Mouse (Mus musculus) embryonic facial prominence, embryonic 12.5 days (tissue): Measurements from ENCODE around the gene Prg4. TPM values are rescaled to one million over a fixed set of nuclear protein-coding genes. Genes with fewer than 3 reads are reported as not detected.

Experiments
- ATAC-seq: fragments of 200-750 bp; cut with Nextera tagmentation; 2 replicates; pipeline ENCODE4 v1.8.0; 2017; ENCODE audit not compliant: insufficient number of reproducible peaks, insufficient read depth, low FRiP score, low TSS enrichment
- H3K27ac ChIP-seq: fragments of 300-500 bp; sonication (generic); 2 replicates; pipeline ENCODE4 v1.5.1; 2016; ENCODE audit warnings: mild to moderate bottlenecking
- H3K27me3 ChIP-seq: fragments of 300-500 bp; sonication (generic); 2 replicates; pipeline ENCODE4 v1.6.1; 2016; ENCODE audit warnings: mild to moderate bottlenecking, moderate library complexity
- H3K36me3 ChIP-seq: fragments of 300-500 bp; sonication (generic); 2 replicates; pipeline ENCODE4 v1.6.1; 2016; ENCODE audit warnings: mild to moderate bottlenecking
- H3K4me1 ChIP-seq: fragments of 300-500 bp; sonication (generic); 2 replicates; pipeline ENCODE4 v1.6.1; 2016
- H3K4me2 ChIP-seq: fragments of 300-500 bp; sonication (generic); replicated peaks from 2 replicates; pipeline ENCODE4 v1.6.1; 2016; ENCODE audit warnings: mild to moderate bottlenecking, moderate library complexity
- H3K4me3 ChIP-seq: fragments of 300-500 bp; sonication (generic); 2 replicates; pipeline ENCODE4 v1.5.1; 2016; ENCODE audit warnings: mild to moderate bottlenecking
- H3K9ac ChIP-seq: fragments of 300-500 bp; sonication (generic); 2 replicates; pipeline ENCODE4 v1.6.1; 2016; ENCODE audit warnings: mild to moderate bottlenecking, moderate library complexity
- H3K9me3 ChIP-seq: fragments of 300-500 bp; sonication (generic); 2 replicates; pipeline ENCODE4 v1.6.1; 2016; ENCODE audit warnings: mild to moderate bottlenecking, moderate library complexity
- WGBS: fragments of 180-500 bp; shearing (Covaris S2); methylation state at CpG from one replicate; pipeline ENCODE4 v1.1.7; 2016; 5-methylcytosine and 5-hydroxymethylcytosine counted together
- polyA plus RNA-seq: library from polyadenylated mRNA; unstranded; fragments of >200 nt; fragmentation: Nextera tagmentation; extraction: Ambion mirVana; gene quantifications from 2 replicates; pipeline ENCODE4 v1.2.1, GENCODE M21; 2016

The Prg4 gene
- 0.32 and 1.4 TPM in 2 replicates for polyA plus RNA-seq

DNA sequence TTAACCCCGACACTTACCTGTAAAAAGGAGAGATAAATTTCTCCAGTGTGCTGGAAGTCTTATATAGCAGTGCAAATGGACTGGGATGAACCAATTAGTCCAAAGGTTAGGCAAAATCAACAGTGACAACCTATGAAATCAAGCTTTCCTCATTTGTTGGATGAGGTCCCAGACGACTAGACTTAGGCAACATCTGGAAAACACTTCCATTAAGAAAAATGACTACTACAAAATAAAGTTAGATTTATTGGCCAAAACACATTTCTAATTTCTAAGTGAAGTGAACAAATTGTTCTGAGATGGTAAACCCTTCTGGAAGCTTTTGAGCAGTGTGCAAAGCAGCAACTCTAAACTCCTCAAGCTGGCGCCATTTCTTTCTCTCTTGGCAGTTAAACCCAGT lies at the start of gene Prg4:
TSS of gene Prg4 (minus strand) at position 34 of the 400 bp plus-strand sequence.
- no peak for ATAC-seq
- H3K4me3 ChIP-seq = no peak within 1 kb of the TSS
- 75% methylated on average over 3 of the region's 3 CpGs for WGBS
- no peak within 1 kb of the TSS for H3K9ac ChIP-seq
- no peaks in the 10 kb centered on the region for H3K9me3 ChIP-seq
- no peak within 1 kb of the TSS for H3K27ac ChIP-seq
- H3K27me3 ChIP-seq = no peaks in the 10 kb centered on the region
- no peaks in the 10 kb centered on the region for H3K4me1 ChIP-seq
- no peaks in the 10 kb centered on the region for H3K36me3 ChIP-seq
- no peak within 1 kb of the TSS for H3K4me2 ChIP-seq

DNA sequence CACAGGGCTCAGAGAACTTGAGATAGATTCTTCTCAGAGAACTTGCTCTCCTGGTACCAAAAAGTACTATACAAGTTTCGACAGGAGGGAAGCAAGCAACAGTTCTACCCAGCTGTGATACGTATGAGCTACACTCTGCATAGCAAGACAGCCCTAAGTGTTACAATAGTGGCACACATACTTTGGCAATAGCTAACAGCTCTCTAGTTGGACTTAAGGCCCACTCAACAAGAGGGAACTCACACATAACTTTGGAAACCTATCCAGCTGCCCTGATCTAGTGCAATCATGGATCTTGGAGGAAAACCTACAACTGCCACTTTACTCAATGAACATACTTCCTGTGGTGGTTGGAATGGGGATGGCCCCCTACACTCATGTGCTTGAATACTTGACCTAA lies 47.1 kb upstream of the Prg4 start:
- no peaks in the 10 kb centered on the region for H3K36me3 ChIP-seq
- H3K9me3 ChIP-seq = no peaks in the 10 kb centered on the region
- no peak for ATAC-seq
- no peaks in the 10 kb centered on the region for H3K4me1 ChIP-seq
- no peak overlapping the region for H3K9ac ChIP-seq
- H3K27ac ChIP-seq = no peak overlapping the region
- no peak overlapping the region for H3K4me3 ChIP-seq
- no peaks in the 10 kb centered on the region for H3K27me3 ChIP-seq
- no peak overlapping the region for H3K4me2 ChIP-seq
- 94% methylated on average over 2 of the region's 2 CpGs for WGBS

DNA sequence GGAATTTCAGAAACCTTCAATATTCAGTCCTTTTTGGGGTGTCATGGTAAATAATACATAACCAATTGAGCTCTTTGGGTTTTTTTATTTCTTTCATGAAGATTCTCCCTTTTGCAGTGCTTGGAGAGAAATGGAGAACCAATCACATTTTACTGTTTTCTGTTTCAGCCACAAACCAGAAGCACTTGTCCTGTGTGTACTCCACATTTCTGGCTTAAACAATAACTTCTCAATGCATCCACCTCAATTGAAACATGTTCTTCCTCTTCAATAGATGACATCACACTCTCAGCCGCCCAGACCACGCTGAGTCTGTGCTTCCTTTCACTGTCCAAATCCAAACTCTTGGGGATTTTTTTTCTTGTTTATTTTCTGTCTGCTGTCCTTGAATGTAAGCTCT lies 39.8 kb upstream of the Prg4 start:
- H3K9ac ChIP-seq = no peak overlapping the region
- no peak for ATAC-seq

DNA sequence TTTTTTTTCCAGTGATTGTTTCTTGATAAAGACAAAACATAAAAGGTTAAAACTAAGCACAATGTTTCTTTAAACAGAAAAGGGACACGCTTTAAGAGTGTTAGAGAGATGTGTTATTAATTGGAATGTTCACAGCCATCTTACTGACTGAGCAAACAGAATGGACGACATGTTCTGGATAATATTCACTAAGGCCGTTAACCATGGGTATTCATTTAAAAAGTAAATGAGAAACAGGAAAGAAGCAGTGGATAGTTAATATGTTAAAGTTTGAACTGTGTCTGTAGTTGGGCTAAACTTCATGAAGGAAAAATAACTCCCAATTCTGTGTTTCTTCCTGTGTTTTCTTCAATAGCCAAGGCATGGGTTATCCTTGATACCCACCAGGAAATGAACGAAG lies 37.4 kb upstream of the Prg4 start:
- Histone ChIP-seq H3K9ac (no peak overlapping the region), H3K4me3 (no peak overlapping the region), H3K4me2 (no peak overlapping the region), H3K9me3 (no peaks in the 10 kb centered on the region), H3K27ac (no peak overlapping the region), H3K4me1 (no peaks in the 10 kb centered on the region), H3K36me3 (no peaks in the 10 kb centered on the region), H3K27me3 (no peaks in the 10 kb centered on the region)
- WGBS = 77% methylated on average over 4 of the region's 4 CpGs
- no peak for ATAC-seq

More for the DNA sequence above, 39.8 kb upstream of the Prg4 start:
- Histone ChIP-seq H3K9me3 (no peaks in the 10 kb centered on the region), H3K4me3 (no peak overlapping the region), H3K4me2 (no peak overlapping the region), H3K36me3 (no peaks in the 10 kb centered on the region), H3K4me1 (no peaks in the 10 kb centered on the region), H3K27ac (no peak overlapping the region), H3K27me3 (no peaks in the 10 kb centered on the region)
- WGBS = 56% methylated on average over 2 of the region's 2 CpGs

DNA sequence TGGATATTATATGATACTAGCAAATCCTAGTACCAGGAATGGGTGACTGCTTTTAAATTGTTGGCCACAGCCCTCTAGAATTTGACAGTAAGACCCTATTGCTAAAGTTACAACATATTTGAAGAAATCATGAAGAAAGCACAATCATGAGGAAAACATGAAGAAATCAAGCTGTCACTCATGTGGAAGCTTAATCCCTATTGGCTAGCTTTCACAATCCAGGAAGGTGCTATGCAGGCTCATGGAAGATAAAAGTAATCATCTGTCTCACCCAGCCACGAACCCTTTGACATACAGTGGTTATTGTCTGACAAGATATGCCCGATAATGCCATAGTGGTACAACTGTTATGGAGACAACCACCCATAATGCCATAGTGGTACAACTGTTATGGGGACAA lies 32.2 kb upstream of the Prg4 start:
- H3K4me1 ChIP-seq = no peaks in the 10 kb centered on the region
- H3K9ac ChIP-seq = no peak overlapping the region
- H3K27me3 ChIP-seq = no peaks in the 10 kb centered on the region
- H3K4me2 ChIP-seq = no peak overlapping the region
- no peaks in the 10 kb centered on the region for H3K36me3 ChIP-seq
- no peak for ATAC-seq
- H3K27ac ChIP-seq = no peak overlapping the region
- 87% methylated on average over 2 of the region's 2 CpGs for WGBS
- H3K9me3 ChIP-seq = no peaks in the 10 kb centered on the region
- no peak overlapping the region for H3K4me3 ChIP-seq

DNA sequence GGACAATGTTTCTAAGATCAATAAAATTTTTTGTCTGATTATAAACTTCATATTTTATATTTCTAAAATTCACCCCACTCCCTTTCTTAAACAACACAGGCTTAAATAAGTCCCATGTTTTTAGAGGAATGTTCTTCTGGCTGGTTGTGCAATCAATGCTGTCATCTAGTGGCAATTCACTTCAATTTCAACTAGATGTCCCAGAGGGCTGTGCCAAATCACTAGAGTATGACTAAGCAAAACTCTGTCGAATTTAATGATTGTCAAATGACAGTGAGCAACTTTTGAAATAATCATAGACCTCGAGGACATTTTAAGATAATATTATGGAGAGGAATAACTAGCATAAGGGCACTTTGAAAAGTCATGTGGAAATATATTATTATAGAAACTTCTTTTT lies 31.7 kb upstream of the Prg4 start:
- 60% methylated on average over 2 of the region's 2 CpGs for WGBS
- ATAC-seq = no peak
- H3K36me3 ChIP-seq = no peaks in the 10 kb centered on the region
- no peak overlapping the region for H3K27ac ChIP-seq
- no peaks in the 10 kb centered on the region for H3K27me3 ChIP-seq
- H3K9me3 ChIP-seq = no peaks in the 10 kb centered on the region
- no peak overlapping the region for H3K9ac ChIP-seq
- no peak overlapping the region for H3K4me3 ChIP-seq
- H3K4me1 ChIP-seq = no peaks in the 10 kb centered on the region
- no peak overlapping the region for H3K4me2 ChIP-seq

DNA sequence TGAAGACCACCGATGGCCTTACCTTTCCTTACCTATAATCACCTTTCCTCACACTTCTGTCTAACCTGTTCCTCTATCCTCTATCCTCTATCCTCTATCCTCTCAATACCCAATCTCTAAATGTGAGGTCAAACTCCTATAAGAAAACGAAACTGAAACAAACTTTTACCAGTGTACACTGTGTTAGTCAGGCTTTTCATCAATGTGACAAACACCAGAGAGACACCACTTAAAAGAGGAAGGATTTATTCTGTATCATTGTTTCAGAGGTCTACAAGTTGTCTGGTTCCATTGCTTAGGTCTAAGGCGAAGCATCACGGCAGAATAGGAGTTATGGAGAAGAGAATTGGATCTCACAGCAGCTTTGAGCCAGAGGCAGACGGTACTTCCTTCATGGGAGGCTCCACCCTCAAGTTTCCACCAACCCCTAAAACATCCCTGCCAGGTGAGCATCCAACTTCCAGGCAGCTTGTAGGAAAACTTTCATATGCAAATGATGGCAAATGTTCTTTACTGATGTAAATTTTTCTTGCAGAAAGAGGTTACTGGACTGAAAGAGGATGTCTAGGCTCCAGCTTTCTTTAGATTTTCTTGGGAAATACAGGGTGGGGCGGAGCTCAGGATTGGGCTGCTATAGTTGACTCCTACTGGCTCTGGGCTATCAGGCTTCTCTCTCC lies 30.8 kb upstream of the Prg4 start:
- H3K4me3 ChIP-seq = no peak overlapping the region
- no peak overlapping the region for H3K27ac ChIP-seq
- H3K4me2 ChIP-seq = no peak overlapping the region
- no peaks in the 10 kb centered on the region for H3K9me3 ChIP-seq
- WGBS = 79% methylated on average over 6 of the region's 6 CpGs
- no peaks in the 10 kb centered on the region for H3K36me3 ChIP-seq
- no peaks in the 10 kb centered on the region for H3K4me1 ChIP-seq
- no peak for ATAC-seq
- no peaks in the 10 kb centered on the region for H3K27me3 ChIP-seq
- no peak overlapping the region for H3K9ac ChIP-seq

DNA sequence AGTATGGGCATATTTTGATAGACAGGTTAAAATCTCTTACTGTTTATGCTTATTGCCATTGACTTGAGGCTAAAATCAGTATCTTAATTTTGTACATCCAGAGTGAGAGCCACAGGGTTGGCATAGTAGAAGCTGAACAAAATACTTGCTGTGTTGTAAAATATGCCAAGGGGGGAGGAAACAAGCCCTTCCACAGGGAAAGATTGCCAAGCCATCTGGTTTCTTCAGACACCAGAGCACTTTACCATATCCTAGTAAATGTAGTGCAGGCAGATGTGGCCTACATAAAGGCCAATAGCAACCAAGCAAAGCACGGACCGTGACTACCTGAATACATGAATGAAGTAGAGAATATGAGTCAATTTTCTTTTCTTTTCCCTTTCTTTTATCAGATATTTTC lies 23.2 kb upstream of the Prg4 start:
- Histone ChIP-seq H3K4me3 (no peak overlapping the region), H3K27ac (no peak overlapping the region), H3K9me3 (no peaks in the 10 kb centered on the region), H3K4me2 (no peak overlapping the region), H3K36me3 (no peaks in the 10 kb centered on the region), H3K4me1 (no peaks in the 10 kb centered on the region), H3K27me3 (no peaks in the 10 kb centered on the region), H3K9ac (no peak overlapping the region)
- no peak for ATAC-seq
- 90% methylated on average over 2 of the region's 2 CpGs for WGBS

DNA sequence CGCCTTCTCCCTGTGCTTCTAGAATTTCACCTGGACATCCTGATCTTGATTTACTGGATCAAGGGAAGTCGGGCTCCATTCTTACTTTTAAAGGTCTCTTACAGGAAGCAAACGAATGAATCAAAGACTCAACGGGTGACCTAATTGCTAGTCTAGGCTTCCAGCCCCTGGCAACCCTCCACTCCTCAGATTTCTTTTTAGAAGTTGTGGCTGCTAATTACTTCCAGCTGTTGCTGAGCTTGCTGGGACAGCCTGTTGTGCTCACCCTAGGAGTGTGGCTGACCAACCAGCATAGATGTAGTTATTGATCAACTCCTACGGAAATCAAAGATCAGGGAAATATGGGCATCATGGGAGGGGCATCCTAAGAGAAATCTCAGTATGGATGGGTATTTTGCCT lies 14.7 kb upstream of the Prg4 start:
- WGBS = 23% methylated on average over 5 of the region's 5 CpGs

DNA sequence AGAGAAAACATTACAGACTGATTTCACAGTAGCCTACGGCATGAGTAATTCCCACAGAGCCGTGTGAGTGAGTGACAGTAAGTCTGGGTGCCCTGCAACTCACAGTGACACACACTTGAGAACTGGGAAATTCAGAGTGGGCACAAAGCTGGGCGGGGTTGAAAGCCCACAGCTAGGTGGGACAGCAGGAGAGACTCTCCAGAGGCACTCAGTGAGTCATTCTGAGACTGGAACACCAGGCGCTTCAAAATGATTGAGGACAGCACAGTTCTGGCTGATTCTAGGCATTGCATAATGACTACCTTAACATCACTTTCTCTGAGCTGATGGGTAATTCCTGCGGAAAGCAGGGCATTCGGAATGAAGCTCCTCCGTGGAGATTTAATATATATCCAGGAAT lies 6.6 kb upstream of the Prg4 start:
- Histone ChIP-seq H3K4me2 (no peak overlapping the region), H3K27ac (no peak overlapping the region), H3K4me3 (no peak overlapping the region), H3K9me3 (no peaks in the 10 kb centered on the region), H3K36me3 (no peaks in the 10 kb centered on the region), H3K27me3 (no peaks in the 10 kb centered on the region), H3K4me1 (no peaks in the 10 kb centered on the region), H3K9ac (no peak overlapping the region)
- WGBS = 78% methylated on average over 7 of the region's 7 CpGs
- no peak for ATAC-seq

More for the DNA sequence above, 14.7 kb upstream of the Prg4 start:
- Histone ChIP-seq H3K4me2 (no peak overlapping the region), H3K36me3 (no peaks in the 10 kb centered on the region), H3K27ac (0 out of 2 replicates have a peak overlapping the region, but pooled peaks have one; percentile 30), H3K4me1 (peaks cover 7% of the 10 kb centered on the region), H3K27me3 (no peaks in the 10 kb centered on the region), H3K9ac (no peak overlapping the region), H3K4me3 (no peak overlapping the region), H3K9me3 (no peaks in the 10 kb centered on the region)
- ATAC-seq = 0 out of 2 replicates have a peak, but pooled peaks have one; percentile 47

DNA sequence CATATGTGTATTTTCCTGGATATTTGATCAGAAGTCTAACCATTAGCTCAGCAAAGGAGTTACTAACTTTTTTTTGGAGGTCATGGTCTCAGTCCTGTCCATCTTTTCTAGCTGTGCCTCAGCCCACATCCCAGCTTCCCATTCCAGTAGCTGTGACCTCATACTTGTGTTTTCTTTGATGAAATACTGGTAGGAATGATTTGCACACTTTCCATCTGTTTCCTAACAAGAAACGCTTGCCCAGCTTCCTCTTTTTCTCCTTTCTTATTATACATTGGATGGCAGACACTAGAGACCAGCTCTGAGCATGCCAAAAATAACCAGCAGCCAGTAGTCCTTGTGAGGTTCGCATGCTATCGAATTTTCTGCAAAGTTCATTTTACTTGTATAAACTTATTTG lies 4.0 kb upstream of the Prg4 start:
- Histone ChIP-seq H3K27me3 (no peaks in the 10 kb centered on the region), H3K27ac (no peak overlapping the region), H3K4me1 (no peaks in the 10 kb centered on the region), H3K4me2 (no peak overlapping the region), H3K36me3 (no peaks in the 10 kb centered on the region), H3K4me3 (no peak overlapping the region), H3K9me3 (no peaks in the 10 kb centered on the region), H3K9ac (no peak overlapping the region)
- ATAC-seq = no peak
- 77% methylated on average over 3 of the region's 3 CpGs for WGBS

DNA sequence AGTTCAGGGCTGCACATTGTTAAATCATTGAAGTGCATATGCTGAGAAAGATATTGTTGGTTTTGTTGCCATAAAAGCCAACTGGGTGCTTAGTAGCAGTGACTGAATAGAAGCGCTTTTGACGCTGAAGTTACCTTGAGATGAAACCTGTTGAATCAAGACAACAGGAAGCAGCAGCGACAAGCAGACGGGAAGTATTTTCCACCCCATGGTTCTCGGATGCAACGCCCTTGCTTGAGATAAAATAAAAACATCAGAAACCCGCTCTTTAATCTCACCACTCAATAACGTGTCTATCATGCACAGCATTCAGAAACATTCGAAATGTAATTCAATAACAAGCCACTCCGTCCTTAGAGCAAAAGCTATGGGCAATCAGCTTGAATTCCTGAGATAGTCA lies 601 bp downstream of the Prg4 start:
- no peak overlapping the region for H3K9ac ChIP-seq
- no peak overlapping the region for H3K4me2 ChIP-seq
- no peaks in the 10 kb centered on the region for H3K4me1 ChIP-seq
- 80% methylated on average over 10 of the region's 10 CpGs for WGBS
- H3K4me3 ChIP-seq = no peak overlapping the region
- no peaks in the 10 kb centered on the region for H3K36me3 ChIP-seq
- no peak for ATAC-seq
- no peak overlapping the region for H3K27ac ChIP-seq
- no peaks in the 10 kb centered on the region for H3K9me3 ChIP-seq
- no peaks in the 10 kb centered on the region for H3K27me3 ChIP-seq
